Mouse (Mus musculus): ENCODE data around the gene Tmem203. TPM values are rescaled to one million over a fixed set of nuclear protein-coding genes. Genes with fewer than 3 reads are reported as not detected.
A peak's percentile ranks its signal among the peaks of the same experiment; 100 is the strongest.
"Not testable (repeated sequence)": the region's sequence is repeated elsewhere in the genome, so short reads cannot be mapped to it uniquely, and the experiment has no call there.

Gene Tmem203
- polyA plus RNA-seq, 1 experiment from 2014 or later, result 26.3 TPM

DNA sequence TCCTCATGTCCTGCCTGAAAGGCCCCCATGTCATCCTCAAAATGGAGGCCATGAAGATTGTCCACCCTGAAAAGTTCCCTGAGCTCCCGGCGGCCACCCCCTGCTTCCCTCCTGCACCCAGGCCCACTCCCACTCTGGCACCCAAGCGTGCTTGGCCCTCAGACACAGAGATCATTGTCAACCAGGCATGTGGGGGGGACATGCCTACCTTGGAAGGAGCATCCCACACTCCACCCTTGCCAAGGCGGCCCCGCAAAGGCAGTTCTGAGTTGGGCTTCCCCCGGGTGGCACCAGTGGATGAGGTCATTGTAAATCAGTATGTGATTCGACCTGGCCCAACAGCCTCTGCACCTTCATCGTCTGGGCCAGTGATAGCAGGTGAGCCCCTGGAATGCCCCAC lies 11.9 kb upstream of the Tmem203 start:
- TF ChIP-seq CTCF (IDR thresholded peaks at IDR 0.05), result no peak
- H3K27me3 ChIP-seq, result peaks cover 11% of the 10 kb centered on the region
- ChIA-PET POLR2A (no interaction called here), CTCF (interaction anchor here (5.8 kb wide), 1 partner anchor 14 kb away, joined by 29 read pairs; no protein-coding TSS in a partner anchor)
- ATAC-seq (no peak), DNase-seq (ENCODE audit: low read depth, low spot score) (no peak)
- in situ Hi-C loops (cut with MboI; ENCODE audit: low pct_unique_long_range_greater_than_20kb), result no loop called here

DNA sequence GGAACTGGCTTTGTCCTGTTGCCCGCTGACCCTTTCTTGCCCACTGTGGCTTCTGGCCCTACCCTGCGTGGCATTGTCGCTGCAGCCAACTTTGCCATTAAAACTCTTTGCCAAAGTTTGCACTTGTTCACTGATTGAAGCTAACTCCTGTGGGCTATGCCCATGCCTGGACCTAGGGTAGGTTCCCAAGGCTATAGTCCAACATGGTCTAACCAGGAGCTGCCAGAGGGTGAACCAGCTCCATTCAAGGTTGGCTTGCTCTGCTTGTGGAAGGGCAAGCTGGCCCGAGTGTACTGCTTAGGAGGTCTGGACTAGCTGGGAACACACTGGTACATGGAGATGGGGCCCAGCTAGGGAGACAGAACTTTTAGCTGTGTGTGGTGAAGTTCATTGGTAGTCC lies 11.1 kb upstream of the Tmem203 start:
- in situ Hi-C loops (cut with MboI; ENCODE audit: low pct_unique_long_range_greater_than_20kb), result no loop called here
- POLR2A ChIA-PET, result no interaction called here
- DNase-seq (ENCODE audit: low read depth, low spot score) (no peak), ATAC-seq (no peak)
- no peak for TF ChIP-seq CTCF (IDR thresholded peaks at IDR 0.05)
- H3K27me3 ChIP-seq, result peaks cover 11% of the 10 kb centered on the region
- CTCF ChIA-PET, result interaction anchor here (1.0 to 5.8 kb wide), 2 partner anchors 15 to 23 kb away, joined by 3 to 29 read pairs; no protein-coding TSS in a partner anchor

DNA sequence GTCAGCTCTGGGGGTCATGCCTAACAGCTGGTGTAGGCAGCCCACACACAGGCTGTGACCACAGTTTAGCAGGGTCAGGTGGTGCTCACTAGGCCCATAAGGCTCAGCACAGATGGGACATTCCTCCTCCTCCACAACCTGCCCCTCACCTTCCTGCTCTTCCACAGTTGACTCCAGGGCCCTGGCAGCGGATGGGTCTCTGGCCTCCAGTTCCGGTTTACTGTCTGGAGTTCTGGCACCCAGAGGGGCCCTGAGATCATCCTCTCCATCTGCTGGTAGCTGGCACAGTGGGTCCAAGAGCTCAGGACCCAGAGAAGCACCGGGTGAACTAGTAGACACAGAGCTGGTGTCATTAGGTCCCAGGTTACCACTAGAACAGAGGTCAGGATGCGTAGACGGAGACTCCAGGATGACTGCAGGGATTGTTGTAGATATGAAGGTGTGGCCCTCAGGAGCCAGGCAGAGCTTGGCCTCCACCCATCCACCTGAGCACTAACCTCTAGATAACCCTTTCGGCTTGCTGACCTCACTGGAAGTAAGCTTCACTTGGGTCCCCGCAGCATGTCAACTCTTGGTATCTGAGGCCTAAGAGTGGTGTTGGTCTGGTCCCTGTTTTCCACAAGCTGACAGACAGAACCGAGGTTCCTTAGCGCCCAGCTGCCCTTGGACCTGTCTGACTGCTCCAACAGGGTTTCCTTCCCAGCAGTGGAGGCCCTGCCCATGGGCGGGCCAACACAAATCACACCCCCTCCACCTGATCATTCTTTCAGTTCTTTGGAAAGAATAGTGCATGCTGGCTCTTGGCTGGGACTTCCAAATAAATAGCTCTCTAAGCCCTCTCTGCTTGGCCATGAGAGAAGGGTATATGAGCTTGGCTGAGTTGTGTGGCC lies 8.8 kb upstream of the Tmem203 start, which contains the start of gene AL732309.1:
AL732309.1 (minus strand) TSS at position 681 of the 890 bp plus-strand sequence.
- ChIA-PET POLR2A (interaction anchor here (0.6 kb wide), 1 partner anchor 14 kb away, joined by 3 read pairs; no protein-coding TSS in a partner anchor), CTCF (interaction anchor here (1.1 to 5.8 kb wide), 3 partner anchors 12 to 33 kb away, joined by 4 to 29 read pairs (median 4); no protein-coding TSS in a partner anchor)
- in situ Hi-C loops (cut with MboI; ENCODE audit: low pct_unique_long_range_greater_than_20kb), result no loop called here
- ATAC-seq, result no peak
- no peak for TF ChIP-seq CTCF (IDR thresholded peaks at IDR 0.05)
- DNase-seq (ENCODE audit: low read depth, low spot score), result no peak
- H3K27me3 ChIP-seq, result peaks cover 7% of the 10 kb centered on the region

DNA sequence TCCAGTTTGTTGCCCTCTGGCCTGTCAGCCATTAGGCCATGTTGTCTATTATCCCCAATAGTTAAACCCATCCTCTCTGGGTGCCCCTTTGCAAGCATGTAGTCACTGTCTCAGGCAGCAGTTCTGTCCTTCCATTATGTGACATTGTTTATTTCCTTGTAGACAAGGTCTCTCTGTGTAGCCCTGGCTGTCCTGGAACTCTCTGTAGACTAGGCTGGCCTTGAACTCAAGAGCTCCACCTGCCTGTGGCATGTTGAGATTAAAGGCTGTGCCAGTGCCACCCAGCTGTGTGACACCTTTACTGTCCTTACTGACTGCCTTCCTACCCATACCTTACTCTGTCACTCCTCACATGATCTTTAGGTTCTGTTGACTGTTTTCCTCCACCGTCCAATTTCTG lies 2.9 kb upstream of the Tmem203 start:
- TF ChIP-seq CTCF (IDR thresholded peaks at IDR 0.05), result no peak
- no peak for DNase-seq (ENCODE audit: low read depth, low spot score)
- ChIA-PET CTCF (interaction anchor here (7.1 kb wide), 1 partner anchor 24 kb away, joined by 34 read pairs; no protein-coding TSS in a partner anchor), POLR2A (interaction anchor here (1.6 kb wide), 1 partner anchor 16 kb away, joined by 3 read pairs; the partner anchor contains the start of gene Rnf224)
- ATAC-seq, result no peak
- in situ Hi-C loops (cut with MboI; ENCODE audit: low pct_unique_long_range_greater_than_20kb), result no loop called here
- H3K27me3 ChIP-seq, result no peaks in the 10 kb centered on the region

DNA sequence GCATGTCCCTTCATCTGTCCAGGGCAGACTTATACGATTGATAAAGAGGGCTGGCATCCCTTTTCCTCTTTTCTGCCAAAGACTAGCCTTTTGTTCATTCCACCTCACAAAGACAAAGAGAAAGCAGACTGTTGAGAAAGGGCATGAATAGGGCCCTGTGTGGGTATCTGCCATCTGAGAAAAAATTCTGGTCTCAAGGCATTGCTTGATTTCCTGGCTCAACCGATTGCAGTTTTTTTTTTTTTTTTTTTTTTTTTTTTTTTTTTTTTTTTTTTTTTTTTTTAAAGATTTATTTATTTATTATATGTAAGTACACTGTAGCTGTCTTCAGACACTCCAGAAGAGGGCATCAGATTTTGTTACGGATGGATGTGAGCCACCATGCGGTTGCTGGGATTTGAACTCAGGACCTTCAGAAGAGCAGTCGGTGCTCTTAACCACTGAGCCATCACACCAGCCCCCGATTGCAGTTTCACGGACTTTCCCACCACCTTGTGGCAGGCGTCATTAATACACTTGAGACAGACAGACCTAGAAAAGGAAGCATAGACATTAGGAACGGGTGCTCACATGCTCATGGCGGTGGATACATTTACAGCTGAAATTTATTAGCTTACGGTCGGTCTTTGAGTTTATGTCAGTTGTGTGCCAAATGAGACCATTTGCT lies 1.3 kb downstream of the Tmem203 start:
- H3K27me3 ChIP-seq; DNase-seq (ENCODE audit: low read depth, low spot score); ATAC-seq; in situ Hi-C loops (cut with MboI; ENCODE audit: low pct_unique_long_range_greater_than_20kb): not testable (repeated sequence)
- CTCF ChIA-PET, result interaction anchor here (1.0 to 7.1 kb wide), 4 partner anchors 11 to 28 kb away, joined by 3 to 34 read pairs (median 4); partner anchors contain the start of genes Anapc2 and Ssna1
- POLR2A ChIA-PET, result interaction anchor here (1.2 to 4.5 kb wide), 5 partner anchors 8 to 156 kb away, joined by 3 to 20 read pairs (median 8); partner anchors contain the start of genes Anapc2 and Ssna1

DNA sequence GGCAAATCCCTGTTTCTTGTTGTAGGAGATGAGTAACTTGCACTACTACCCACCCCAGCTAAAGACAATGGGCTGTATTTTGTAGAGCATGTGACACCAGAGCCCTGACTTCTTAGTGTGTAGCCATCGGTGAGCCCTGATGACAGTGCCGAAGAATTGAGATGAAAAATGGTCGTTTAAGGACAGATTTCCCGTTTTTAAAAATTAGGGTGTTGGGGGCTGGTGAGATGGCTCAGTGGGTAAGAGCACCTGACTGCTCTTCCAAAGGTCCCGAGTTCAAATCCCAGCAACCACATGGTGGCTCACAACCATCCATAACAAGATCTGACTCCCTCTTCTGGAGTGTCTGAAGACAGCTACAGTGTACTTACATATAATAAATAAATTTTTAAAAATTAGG lies 2.0 kb downstream of the Tmem203 start:
- DNase-seq (ENCODE audit: low read depth, low spot score); in situ Hi-C loops (cut with MboI; ENCODE audit: low pct_unique_long_range_greater_than_20kb); H3K27me3 ChIP-seq; ATAC-seq: not testable (repeated sequence)
- ChIA-PET CTCF (interaction anchor here (7.1 kb wide), 1 partner anchor 29 kb away, joined by 34 read pairs; no protein-coding TSS in a partner anchor), POLR2A (interaction anchor here (1.2 to 4.5 kb wide), 3 partner anchors 10 to 31 kb away, joined by 3 to 20 read pairs (median 8); partner anchors contain the start of genes Anapc2 and Ssna1)

DNA sequence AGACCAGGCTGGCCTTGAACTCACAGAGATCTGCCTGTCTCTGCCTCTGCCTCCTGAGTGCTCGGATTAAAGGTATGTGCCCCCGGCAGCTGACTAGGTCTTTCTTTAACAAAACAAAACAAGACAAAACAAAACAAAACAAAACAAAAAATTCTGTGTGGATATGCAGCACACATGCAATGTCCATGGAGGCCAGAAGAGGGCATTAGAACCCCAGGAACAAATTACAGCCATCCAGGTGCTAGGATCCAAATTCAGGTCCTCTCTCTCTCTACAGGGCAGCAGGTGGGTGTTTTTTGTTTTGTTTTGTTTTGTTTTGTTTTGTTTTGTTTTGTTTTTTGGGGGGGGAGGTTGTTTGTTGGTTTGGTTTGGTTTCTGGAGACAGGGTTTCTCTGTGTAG lies 3.6 kb downstream of the Tmem203 start:
- ChIA-PET CTCF (interaction anchor here (0.9 to 1.5 kb wide), 4 partner anchors 13 to 31 kb away, joined by 3 to 6 read pairs (median 4); partner anchors contain the start of genes Anapc2 and Ssna1), POLR2A (no interaction called here)
- DNase-seq (ENCODE audit: low read depth, low spot score), result no peak
- in situ Hi-C loops (cut with MboI; ENCODE audit: low pct_unique_long_range_greater_than_20kb), result no loop called here
- ATAC-seq, result no peak
- no peaks in the 10 kb centered on the region for H3K27me3 ChIP-seq
- no peak for TF ChIP-seq CTCF (IDR thresholded peaks at IDR 0.05)

DNA sequence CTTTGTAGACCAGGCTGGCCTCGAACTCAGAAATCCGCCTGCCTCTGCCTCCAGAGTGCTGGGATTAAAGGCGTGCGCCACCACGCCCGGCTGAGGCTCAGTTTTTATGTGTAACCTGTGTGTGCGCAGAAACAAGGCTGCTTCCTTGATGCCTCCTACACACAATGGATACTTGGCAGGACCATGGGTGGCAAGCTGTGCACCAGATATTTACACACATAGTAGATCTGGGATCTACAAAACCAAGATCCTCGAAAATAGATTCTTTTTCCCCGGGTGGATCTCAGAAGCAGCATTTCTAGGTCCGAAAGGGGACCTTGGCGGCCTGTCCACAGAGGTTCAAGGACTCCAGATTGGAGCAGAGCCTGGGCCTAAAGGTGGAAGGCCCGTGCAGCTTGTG lies 6.6 kb downstream of the Tmem203 start:
- ChIA-PET CTCF (no interaction called here), POLR2A (interaction anchor here (1.7 to 4.3 kb wide), 2 partner anchors 10 to 20 kb away, joined by 3 to 34 read pairs; partner anchors contain the start of genes Anapc2 and Ssna1)
- TF ChIP-seq CTCF (IDR thresholded peaks at IDR 0.05), result no peak
- H3K27me3 ChIP-seq, result no peaks in the 10 kb centered on the region
- in situ Hi-C loops (cut with MboI; ENCODE audit: low pct_unique_long_range_greater_than_20kb), result no loop called here
- DNase-seq (ENCODE audit: low read depth, low spot score), result no peak
- no peak for ATAC-seq

DNA sequence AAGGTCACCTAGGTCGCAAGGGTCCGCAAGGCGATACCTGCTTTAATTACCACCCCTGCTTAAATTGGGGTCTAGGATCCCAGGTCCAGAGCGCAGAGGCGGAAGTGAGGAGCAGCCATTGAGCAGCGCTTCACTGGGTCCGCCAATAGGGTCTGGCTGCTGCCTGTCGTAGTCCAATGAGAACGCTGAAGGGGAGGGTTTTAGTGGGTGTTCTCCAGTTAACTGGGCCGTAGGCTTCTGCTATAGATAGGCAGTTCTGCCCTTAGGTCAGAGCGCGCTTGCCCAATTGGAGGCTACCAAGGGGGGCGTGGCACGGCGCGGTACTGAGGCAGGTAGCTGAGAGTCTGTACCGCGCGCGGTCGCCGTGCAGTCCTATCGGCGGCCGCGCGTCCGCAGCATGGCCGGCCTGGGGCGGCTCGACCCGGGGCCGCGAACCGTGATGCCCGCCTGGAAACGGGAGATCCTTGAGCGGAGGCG lies 7.1 kb downstream of the Tmem203 start, which contains the start of gene Tprn:
Tprn (plus strand) TSS at position 328 of the 477 bp plus-strand sequence.
- in situ Hi-C loops (cut with MboI; ENCODE audit: low pct_unique_long_range_greater_than_20kb), result no loop called here
- CTCF ChIA-PET, result no interaction called here
- POLR2A ChIA-PET, result interaction anchor here (1.7 to 4.3 kb wide), 2 partner anchors 10 to 20 kb away, joined by 3 to 34 read pairs; partner anchors contain the start of genes Anapc2 and Ssna1
- no peaks in the 10 kb centered on the region for H3K27me3 ChIP-seq
- TF ChIP-seq CTCF (IDR thresholded peaks at IDR 0.05), result no peak
- peak; percentile 96 for ATAC-seq
- DNase-seq (ENCODE audit: low read depth, low spot score), result peak; percentile 83

All from Patski (cell line).